Mouse (Mus musculus) spleen, adult 18-20 months (tissue): ENCODE results near the gene Sec24a.

Source experiments
- DNase-seq, 2 experiments: peaks; one replicate each; pipeline ENCODE4 v3.0.0; 2022; ENCODE audit warnings: mixed read lengths in 2 of 2

The Sec24a gene

GRCm38 (mm10) chr11:51649111-51649888 lies 114.1 kb downstream of the Sec24a start:
- DNase-seq = no peak

DNA sequence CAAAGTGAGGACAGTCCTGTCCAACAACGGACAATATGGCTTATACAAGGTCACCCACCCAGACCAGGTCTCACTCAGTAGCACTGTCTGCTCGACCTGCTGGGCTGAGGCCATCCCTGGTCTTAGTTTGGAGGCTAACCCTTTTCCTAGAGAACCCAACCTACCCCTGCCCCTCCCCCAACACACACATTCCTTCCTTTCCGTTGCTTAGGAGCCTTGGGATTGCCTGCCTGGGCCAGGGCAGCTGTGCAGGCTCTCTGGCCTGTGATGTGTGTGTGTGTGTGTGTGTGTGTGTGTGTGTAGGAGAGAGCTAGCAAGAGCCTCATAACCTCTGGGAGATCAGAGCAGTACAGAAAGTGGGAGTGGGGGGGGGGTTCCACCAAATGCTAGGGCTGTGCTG lies 114.9 kb downstream of the Sec24a start:
- no peak for DNase-seq

DNA sequence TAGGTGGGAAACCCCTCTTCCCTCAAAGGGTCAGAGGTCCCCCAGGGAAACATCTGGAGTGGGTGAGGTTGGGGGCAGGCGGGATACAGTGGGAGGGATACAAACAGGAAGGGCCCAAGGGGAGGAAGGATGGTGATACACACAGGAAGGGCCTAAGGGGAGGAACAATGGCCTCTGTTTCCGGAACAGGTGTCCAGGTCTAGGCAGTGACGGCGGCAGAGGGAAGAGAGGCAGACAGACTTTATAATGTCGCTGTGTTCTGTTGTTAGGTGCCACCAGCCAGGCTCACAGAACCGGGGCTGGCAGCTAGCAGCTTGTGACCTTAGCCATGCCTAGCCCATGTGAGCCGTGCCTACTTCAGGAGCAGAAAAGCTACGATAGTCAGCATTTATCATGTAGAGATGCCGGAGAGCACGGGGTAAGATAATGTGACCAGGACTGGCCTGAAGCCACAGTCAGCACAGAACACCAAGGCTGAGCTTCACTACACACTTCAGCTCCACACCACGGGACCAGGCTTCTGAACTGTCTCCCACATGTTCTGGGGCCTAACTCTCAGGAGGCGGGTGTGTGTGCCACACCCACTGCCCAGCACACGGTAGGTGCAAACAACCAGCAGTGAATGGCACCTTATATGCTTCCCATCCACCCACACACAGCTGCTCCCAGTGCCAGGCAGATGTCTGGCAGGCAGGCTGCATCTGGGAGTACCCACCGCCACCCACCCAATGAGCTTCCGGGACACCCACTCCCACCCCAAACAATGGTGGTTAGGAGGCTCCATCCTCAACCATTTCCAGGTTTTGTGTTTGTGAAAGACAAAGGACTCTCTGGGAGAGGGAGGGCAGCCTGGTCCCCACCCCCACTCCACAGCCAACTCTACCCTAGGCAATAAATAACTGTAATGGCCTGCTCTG lies 116.4 kb downstream of the Sec24a start:
- no peak for DNase-seq

DNA sequence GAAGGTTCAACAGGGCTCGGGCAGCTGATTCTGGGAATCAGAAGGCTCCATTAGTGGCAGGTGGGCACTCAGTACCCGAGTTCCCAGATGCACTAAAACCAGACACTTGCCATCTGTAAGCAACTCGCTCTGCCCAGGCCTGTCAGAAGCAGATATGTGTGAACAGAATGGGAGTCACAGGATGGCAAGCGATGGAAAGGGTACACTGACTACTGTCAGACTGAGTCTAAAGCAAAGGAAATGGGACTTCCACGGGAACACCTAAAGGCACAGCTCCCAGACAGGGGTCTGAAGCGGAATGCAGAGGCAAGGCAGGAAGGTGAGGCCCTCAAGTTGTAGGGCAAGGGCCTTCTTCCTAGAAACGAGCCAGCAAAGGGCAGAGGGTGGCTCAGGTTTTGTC lies 117.2 kb downstream of the Sec24a start:
- DNase-seq = no peak

- no peak for DNase-seq
Measured at GRCm38 (mm10) chr11:51645293-51645692, 118.1 kb downstream of the Sec24a start.

GRCm38 (mm10) chr11:51644217-51644616 lies 119.2 kb downstream of the Sec24a start:
- peak; percentile 61 to 72 for DNase-seq

GRCm38 (mm10) chr11:51643761-51644160 lies 119.7 kb downstream of the Sec24a start:
- DNase-seq = peak in 1 of 2 experiments; percentile 38

DNA sequence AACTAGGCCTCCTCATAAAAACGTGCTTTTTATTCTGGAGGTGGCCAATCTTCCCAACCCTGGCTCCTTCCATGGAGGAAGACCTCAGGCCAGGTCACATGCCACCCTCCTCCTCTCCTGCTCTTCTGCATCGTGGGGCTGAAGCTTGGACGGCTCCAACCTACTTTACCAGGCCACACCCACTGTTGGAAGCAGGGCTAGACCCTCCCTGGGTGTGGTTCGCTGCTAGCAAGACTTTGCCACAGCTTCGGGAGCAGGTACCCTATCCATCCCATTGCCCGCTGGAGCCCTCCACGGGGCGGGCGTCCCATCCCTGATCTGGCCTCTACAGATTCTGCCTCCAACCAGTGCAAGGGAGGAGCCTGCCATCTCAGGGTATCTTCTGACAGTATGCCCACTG lies 120.2 kb downstream of the Sec24a start:
- DNase-seq = no peak
